Mouse (Mus musculus) midbrain, embryonic 12.5 days (tissue): Measurements from ENCODE around the gene Ptprh. TPM values are rescaled to one million over a fixed set of nuclear protein-coding genes. Genes with fewer than 3 reads are reported as not detected.

Experiments used
- ATAC-seq: fragments of 200-750 bp; cut with Nextera tagmentation; 2 replicates; pipeline ENCODE4 v1.8.0; 2017; ENCODE audit warnings: low read depth, moderate TSS enrichment, moderate library complexity; ENCODE audit not compliant: low FRiP score
- H3K27ac ChIP-seq: fragments of 300-500 bp; sonication (generic); replicated peaks from 2 replicates; pipeline ENCODE4 v1.5.1; 2016; ENCODE audit warnings: mild to moderate bottlenecking
- H3K27me3 ChIP-seq: fragments of 300-500 bp; sonication (generic); 2 replicates; pipeline ENCODE4 v1.6.1; 2016; ENCODE audit warnings: mild to moderate bottlenecking
- H3K36me3 ChIP-seq: fragments of 300-500 bp; sonication (generic); 2 replicates; pipeline ENCODE4 v1.6.1; 2016
- H3K4me1 ChIP-seq: fragments of 300-500 bp; sonication (generic); 2 replicates; pipeline ENCODE4 v1.6.1; 2016
- H3K4me2 ChIP-seq: fragments of 300-500 bp; sonication (generic); replicated peaks from 2 replicates; pipeline ENCODE4 v1.6.1; 2016; ENCODE audit warnings: mild to moderate bottlenecking, moderate library complexity
- H3K4me3 ChIP-seq: fragments of 300-500 bp; sonication (generic); 2 replicates; pipeline ENCODE4 v1.5.1; 2016; ENCODE audit warnings: mild to moderate bottlenecking
- H3K9ac ChIP-seq: fragments of 300-500 bp; sonication (generic); replicated peaks from 2 replicates; pipeline ENCODE4 v1.6.1; 2016; ENCODE audit warnings: mild to moderate bottlenecking, moderate library complexity
- H3K9me3 ChIP-seq: fragments of 300-500 bp; sonication (generic); 2 replicates; pipeline ENCODE4 v1.6.1; 2016; ENCODE audit warnings: mild to moderate bottlenecking
- WGBS: fragments of 180-500 bp; shearing (Covaris S2); methylation state at CpG from one replicate; pipeline ENCODE4 v1.1.7; 2016; 5-methylcytosine and 5-hydroxymethylcytosine counted together
- polyA plus RNA-seq: library from polyadenylated mRNA; unstranded; fragments of >200 nt; fragmentation: Nextera tagmentation; extraction: Ambion mirVana; gene quantifications from 2 replicates; pipeline ENCODE4 v1.2.1, GENCODE M21; 2016

Ptprh gene
- polyA plus RNA-seq, 1 experiment from 2014 or later: 0.14 TPM

- Histone ChIP-seq H3K36me3 (peaks cover 58% of the 10 kb centered on the region), H3K9ac (no peak overlapping the region), H3K4me1 (no peaks in the 10 kb centered on the region), H3K27ac (no peak overlapping the region), H3K9me3 (no peaks in the 10 kb centered on the region), H3K4me2 (no peak overlapping the region), H3K27me3 (no peaks in the 10 kb centered on the region), H3K4me3 (no peak overlapping the region)
- WGBS: 91% methylated on average over 5 of the region's 5 CpGs
- ATAC-seq: no peak
Observed at GRCm38 (mm10) chr7:4629586-4629985, 25.7 kb upstream of the Ptprh start.

- Histone ChIP-seq H3K4me1 (no peaks in the 10 kb centered on the region), H3K4me2 (no peak overlapping the region), H3K27me3 (no peaks in the 10 kb centered on the region), H3K9ac (no peak overlapping the region), H3K27ac (no peak overlapping the region), H3K36me3 (peaks cover 27% of the 10 kb centered on the region), H3K9me3 (no peaks in the 10 kb centered on the region), H3K4me3 (no peak overlapping the region)
- WGBS: 88% methylated on average over 2 of the region's 2 CpGs
- no peak for ATAC-seq
Observed at GRCm38 (mm10) chr7:4625928-4626327, 22.1 kb upstream of the Ptprh start.

DNA sequence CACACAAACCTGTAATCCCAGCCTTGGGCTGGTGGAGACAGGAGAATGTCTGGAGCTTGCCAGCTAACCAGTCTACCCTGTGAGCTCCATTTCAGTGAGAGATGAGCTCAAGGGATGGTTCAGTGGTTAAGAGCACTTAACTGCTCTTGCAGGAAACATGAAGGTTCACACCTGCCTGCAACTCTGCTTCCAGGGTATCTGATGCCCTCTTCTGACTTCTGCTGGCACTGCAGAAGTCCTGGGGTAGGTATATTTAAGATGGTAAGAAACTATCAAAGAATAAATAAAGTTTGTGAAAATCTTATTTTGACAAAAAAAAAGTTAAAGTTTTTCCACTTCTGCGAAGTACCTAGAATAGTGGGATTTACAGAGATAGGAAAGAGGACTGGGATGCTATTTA lies 20.5 kb upstream of the Ptprh start:
- no peak overlapping the region for H3K9ac ChIP-seq
- ATAC-seq: no peak

GRCm38 (mm10) chr7:4623544-4624189 lies 19.8 kb upstream of the Ptprh start:
- no peak overlapping the region for H3K4me2 ChIP-seq
- H3K36me3 ChIP-seq: peaks cover 6% of the 10 kb centered on the region
- H3K4me1 ChIP-seq: no peaks in the 10 kb centered on the region
- no peak overlapping the region for H3K27ac ChIP-seq
- H3K27me3 ChIP-seq: no peaks in the 10 kb centered on the region
- H3K9ac ChIP-seq: no peak overlapping the region
- WGBS: 26% methylated on average over 4 of the region's 4 CpGs
- ATAC-seq: peak; percentile 61; the same call in 1 of the 2 replicates
- H3K4me3 ChIP-seq: no peak overlapping the region
- no peaks in the 10 kb centered on the region for H3K9me3 ChIP-seq

More for the DNA sequence above, 20.5 kb upstream of the Ptprh start:
- no peaks in the 10 kb centered on the region for H3K27me3 ChIP-seq
- no peak overlapping the region for H3K27ac ChIP-seq
- H3K36me3 ChIP-seq: peaks cover 12% of the 10 kb centered on the region
- no peaks in the 10 kb centered on the region for H3K4me1 ChIP-seq
- H3K9me3 ChIP-seq: no peaks in the 10 kb centered on the region
- no peak overlapping the region for H3K4me2 ChIP-seq
- H3K4me3 ChIP-seq: no peak overlapping the region
- 43% methylated on average over 1 of the region's 1 CpGs for WGBS

- no peak for ATAC-seq
- 50% methylated on average over 1 of the region's 1 CpGs for WGBS
- no peaks in the 10 kb centered on the region for H3K4me1 ChIP-seq
Observed at GRCm38 (mm10) chr7:4619979-4620378, 16.1 kb upstream of the Ptprh start.

GRCm38 (mm10) chr7:4613740-4614403 lies 10.0 kb upstream of the Ptprh start:
- Histone ChIP-seq H3K9ac (no peak overlapping the region), H3K4me1 (no peaks in the 10 kb centered on the region), H3K27ac (no peak overlapping the region), H3K4me3 (no peak overlapping the region), H3K36me3 (no peaks in the 10 kb centered on the region), H3K27me3 (no peaks in the 10 kb centered on the region), H3K9me3 (no peaks in the 10 kb centered on the region), H3K4me2 (no peak overlapping the region)
- 85% methylated on average over 14 of the region's 14 CpGs for WGBS
- ATAC-seq: no peak

More at GRCm38 (mm10) chr7:4619979-4620378, 16.1 kb upstream of the Ptprh start:
- Histone ChIP-seq H3K27ac (no peak overlapping the region), H3K27me3 (no peaks in the 10 kb centered on the region), H3K4me2 (no peak overlapping the region), H3K9ac (no peak overlapping the region), H3K4me3 (no peak overlapping the region), H3K9me3 (no peaks in the 10 kb centered on the region), H3K36me3 (no peaks in the 10 kb centered on the region)

DNA sequence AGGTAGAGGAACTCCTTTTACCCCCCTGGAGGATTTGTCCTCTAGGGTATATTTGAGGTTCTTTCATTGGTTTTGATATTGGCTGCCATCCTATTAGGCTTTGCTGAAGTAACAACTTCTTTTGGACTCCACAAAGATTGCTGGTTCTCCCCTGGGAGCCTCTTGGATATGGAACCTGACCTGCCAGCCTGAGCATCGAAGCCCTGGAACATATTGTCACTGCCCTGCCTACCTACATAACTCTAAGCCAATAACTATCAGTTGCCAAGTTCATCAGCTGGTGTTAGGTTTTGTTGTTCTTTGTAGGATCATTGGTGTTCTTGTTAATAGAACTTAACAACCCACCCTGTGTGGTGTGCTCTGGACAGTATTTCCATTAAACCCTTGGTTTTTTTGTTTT lies 9.1 kb upstream of the Ptprh start:
- no peak overlapping the region for H3K4me2 ChIP-seq
- no peak overlapping the region for H3K4me3 ChIP-seq
- H3K9me3 ChIP-seq: no peaks in the 10 kb centered on the region
- H3K36me3 ChIP-seq: no peaks in the 10 kb centered on the region
- H3K27ac ChIP-seq: no peak overlapping the region
- no peak for ATAC-seq
- 93% methylated on average over 1 of the region's 1 CpGs for whole genome bisulfite sequencing
- H3K27me3 ChIP-seq: no peaks in the 10 kb centered on the region
- H3K4me1 ChIP-seq: no peaks in the 10 kb centered on the region
- no peak overlapping the region for H3K9ac ChIP-seq

DNA sequence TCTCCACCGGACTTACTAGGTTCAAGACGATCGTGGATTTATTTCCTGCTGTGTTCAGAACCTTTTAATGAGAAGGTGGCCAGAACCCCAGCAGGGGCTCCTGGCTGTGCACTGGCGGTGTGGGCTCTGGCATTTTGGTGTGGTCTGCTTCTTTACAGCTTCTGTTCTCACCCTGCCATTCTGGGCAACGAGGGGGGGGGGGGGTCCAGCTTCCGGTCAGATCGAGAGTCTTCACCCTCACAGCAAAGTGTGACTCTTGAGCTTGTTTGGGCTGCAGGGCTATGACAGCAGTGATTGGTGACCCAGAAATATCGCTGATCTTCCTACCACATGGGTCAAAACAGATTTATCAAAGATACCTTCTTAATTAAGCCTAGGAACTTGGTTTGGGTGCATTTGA lies 8.5 kb upstream of the Ptprh start:
- Histone ChIP-seq H3K27me3 (no peaks in the 10 kb centered on the region), H3K9ac (no peak overlapping the region), H3K4me2 (no peak overlapping the region), H3K9me3 (no peaks in the 10 kb centered on the region), H3K4me3 (no peak overlapping the region), H3K4me1 (no peaks in the 10 kb centered on the region), H3K27ac (no peak overlapping the region), H3K36me3 (no peaks in the 10 kb centered on the region)
- ATAC-seq: no peak
- WGBS: 62% methylated on average over 8 of the region's 8 CpGs

DNA sequence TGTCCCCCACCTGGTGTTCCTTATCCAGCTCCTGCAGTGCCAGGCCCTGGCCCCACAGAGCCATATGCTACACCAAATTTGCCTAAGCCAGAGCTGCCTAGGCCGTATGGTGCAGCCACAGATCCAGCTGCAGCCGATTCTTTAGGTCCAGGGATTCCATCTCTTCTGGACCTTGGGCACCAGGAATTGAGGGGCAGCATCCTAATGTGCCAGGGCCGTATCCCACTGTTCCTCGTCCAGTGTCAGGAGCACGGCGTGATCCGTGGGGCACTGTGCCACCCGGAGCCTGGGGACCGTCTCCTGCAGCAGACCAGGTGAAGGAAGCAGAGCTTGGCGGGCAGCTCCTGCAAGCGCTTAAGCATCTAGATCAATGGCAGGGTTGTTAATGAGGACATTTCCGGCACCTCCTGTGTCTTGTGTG lies 8.1 kb upstream of the Ptprh start:
- Histone ChIP-seq H3K27ac (no peak overlapping the region), H3K27me3 (no peaks in the 10 kb centered on the region), H3K4me2 (no peak overlapping the region), H3K4me1 (no peaks in the 10 kb centered on the region), H3K4me3 (no peak overlapping the region), H3K9me3 (no peaks in the 10 kb centered on the region), H3K9ac (no peak overlapping the region), H3K36me3 (no peaks in the 10 kb centered on the region)
- ATAC-seq: no peak
- WGBS: 80% methylated on average over 12 of the region's 12 CpGs

- no peak overlapping the region for H3K4me3 ChIP-seq
- no peak for ATAC-seq
- no peak overlapping the region for H3K4me2 ChIP-seq
- no peak overlapping the region for H3K27ac ChIP-seq
- no peaks in the 10 kb centered on the region for H3K27me3 ChIP-seq
- H3K9me3 ChIP-seq: no peaks in the 10 kb centered on the region
- H3K4me1 ChIP-seq: no peaks in the 10 kb centered on the region
- WGBS: 86% methylated on average over 12 of the region's 12 CpGs
- no peak overlapping the region for H3K9ac ChIP-seq
- H3K36me3 ChIP-seq: no peaks in the 10 kb centered on the region
Observed at GRCm38 (mm10) chr7:4611511-4611910, 7.7 kb upstream of the Ptprh start.

DNA sequence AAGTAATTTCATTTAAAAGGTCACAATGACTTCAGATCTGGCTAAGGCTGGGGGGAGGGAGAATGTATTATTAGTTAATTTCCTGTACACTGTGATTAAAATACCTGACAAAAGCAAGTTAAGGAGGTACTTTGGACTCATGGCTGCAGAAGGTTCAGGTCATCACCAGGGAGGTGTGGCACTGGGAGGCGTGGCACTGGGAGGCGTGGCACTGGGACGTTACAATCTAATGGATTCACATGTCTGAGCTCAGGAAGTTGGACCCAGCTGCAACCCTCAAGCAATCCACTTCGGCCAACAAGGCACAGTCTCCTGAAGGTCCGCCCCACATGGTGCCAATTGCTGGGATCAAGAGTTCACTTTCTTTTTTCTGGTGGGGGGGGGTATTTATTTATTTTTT lies 4.2 kb upstream of the Ptprh start:
- Histone ChIP-seq H3K4me2 (no peak overlapping the region), H3K27ac (no peak overlapping the region), H3K27me3 (no peaks in the 10 kb centered on the region), H3K4me3 (no peak overlapping the region), H3K36me3 (no peaks in the 10 kb centered on the region), H3K4me1 (no peaks in the 10 kb centered on the region), H3K9me3 (no peaks in the 10 kb centered on the region), H3K9ac (no peak overlapping the region)
- no peak for ATAC-seq
- WGBS: 75% methylated on average over 5 of the region's 5 CpGs

GRCm38 (mm10) chr7:4602969-4603368 lies 872 bp downstream of the Ptprh start:
- no peak overlapping the region for H3K4me2 ChIP-seq
- 85% methylated on average over 6 of the region's 6 CpGs for WGBS
- H3K9me3 ChIP-seq: no peaks in the 10 kb centered on the region

More at GRCm38 (mm10) chr7:4602969-4603368, 872 bp downstream of the Ptprh start:
- Histone ChIP-seq H3K27me3 (no peaks in the 10 kb centered on the region), H3K4me1 (no peaks in the 10 kb centered on the region), H3K27ac (no peak overlapping the region), H3K4me3 (no peak overlapping the region), H3K9ac (no peak overlapping the region), H3K36me3 (no peaks in the 10 kb centered on the region)
- no peak for ATAC-seq
